Mouse (Mus musculus) frontal cortex, adult 2 months (tissue): ENCODE measurements around the gene Gan. TPM values are rescaled to one million over a fixed set of nuclear protein-coding genes. Genes with fewer than 3 reads are reported as not detected.

Source experiments
- DNase-seq, 2 experiments: peaks; one replicate each; pipeline ENCODE4 v3.0.0; 2022; ENCODE audit warnings: low spot score in 1 of 2; ENCODE audit errors: extremely low spot score in 1 of 2
- polyA plus RNA-seq: library from polyadenylated mRNA; depleted of rRNA; stranded (reverse); fragments of >200 nt; gene quantifications from 2 replicates; pipeline ENCODE4 v1.2.3, GENCODE M21; 2012

Gan gene
- polyA plus RNA-seq, 1 experiment = 8.6 TPM

DNA sequence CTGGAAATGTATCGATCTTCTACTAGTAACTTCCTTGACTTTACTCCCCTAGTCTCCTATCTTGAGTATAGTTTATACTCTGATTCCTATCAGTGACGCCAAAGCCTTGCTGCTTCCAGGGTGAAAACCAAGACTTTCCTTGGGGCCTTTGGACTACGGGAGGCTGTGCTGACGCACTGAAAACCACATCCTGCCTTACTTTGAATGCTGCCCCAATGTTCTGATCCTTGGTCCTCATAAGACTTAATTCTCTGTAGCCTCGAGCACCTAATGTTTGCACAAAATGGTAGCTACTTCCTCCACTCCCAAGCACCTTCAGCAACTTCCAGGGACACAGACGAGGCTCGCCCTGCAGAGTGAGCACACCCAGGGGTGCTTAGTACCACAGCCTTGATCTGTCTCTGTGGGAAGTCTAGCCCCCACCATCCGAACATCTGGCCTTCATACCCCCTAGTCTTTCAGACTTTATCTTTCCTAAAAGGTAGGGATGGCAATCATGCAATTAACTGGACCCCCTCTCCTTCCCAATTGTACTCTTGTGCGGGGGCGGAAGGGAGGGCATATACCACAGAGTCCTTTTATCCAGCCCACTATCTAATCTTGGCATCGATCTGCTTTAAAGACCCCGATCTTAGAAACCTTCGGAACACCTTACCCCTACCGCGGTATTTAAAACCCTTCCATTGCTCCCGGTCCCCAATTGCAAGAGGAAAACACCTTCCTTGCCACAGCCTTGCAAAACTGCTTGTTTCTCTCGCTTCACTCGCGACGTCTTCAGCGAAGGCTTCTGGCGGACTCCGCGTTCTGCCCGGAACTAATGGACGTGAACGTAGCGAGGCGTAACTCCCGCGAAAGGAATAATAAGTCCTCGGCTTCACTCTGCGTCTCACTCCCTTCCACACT is 818 bp upstream of the Gan start:
- no peak for DNase-seq

DNA sequence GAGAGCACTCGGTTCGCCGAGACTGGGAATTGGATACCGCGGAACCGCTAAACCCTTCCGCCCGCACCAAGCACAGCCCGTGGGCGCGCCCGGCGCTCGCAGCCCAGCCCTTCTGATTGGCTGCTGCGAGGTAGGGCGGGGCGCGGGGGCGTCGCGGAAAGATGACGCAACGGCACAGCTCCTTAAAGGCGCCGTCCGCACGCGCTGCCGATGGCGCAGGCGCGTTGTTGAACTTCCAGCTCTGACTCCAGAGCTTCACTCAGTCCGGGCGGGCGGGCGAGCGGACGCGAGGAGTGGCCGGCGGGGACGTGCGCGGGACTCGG is 205 bp upstream of the Gan start:
- DNase-seq = peak; percentile 93 to 98

DNA sequence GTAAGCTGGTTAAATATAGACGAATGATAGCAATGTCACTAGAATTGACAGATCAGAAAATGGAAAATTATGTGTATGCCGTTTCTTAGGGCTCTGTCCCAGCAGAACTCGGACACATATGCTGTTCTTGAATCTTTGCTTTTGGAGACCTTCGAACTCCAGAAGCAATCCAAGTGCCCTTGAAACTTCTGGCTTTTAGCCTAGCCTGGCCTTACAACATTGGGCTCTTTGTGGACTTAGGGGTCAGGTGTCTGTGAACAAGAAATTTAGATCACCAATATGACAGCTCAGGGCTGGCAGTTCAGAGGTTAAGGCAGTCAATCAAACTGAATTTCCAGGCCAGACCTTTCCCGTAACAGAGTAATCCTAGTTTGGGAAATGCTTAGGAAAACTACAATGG is 1.1 kb downstream of the Gan start:
- no peak for DNase-seq

DNA sequence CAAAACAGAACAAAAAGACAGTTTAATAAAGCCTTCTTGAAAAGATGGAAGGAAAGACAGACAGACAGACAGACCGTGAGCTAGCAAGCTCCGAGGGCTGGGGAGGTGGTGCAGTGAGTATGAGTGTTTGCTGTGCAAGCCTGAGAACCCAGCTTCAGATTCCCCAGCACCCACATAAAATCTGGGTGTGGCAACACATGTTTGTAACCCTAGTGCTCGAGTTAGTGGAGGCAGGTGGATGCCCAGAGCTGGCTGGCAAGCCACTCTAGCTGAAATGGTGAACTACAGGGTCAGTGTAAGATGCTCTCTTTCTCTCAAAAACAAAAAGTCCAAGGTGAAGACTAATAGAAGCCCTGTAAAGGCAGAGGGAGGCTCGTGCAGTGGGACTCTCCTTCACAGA is 7.0 kb downstream of the Gan start:
- DNase-seq = no peak

DNA sequence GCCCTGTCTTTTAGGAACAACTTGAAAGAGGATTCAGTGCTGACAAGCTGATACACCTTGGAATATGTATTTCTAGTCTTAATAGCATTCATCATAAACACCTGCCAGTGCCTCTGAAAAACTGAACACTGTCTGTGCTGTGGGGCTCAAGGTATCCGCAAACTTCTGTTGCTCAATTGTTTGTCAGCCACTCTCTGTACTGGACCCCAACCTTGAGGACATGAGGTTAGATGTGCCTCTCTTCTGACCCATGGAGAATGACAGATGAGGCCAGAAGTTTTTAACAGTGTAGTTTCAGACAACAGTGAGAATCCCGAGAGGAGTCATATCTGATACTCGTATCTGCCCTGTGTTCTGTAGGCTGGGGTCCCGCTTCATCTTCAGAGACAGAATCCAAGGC is 7.6 kb downstream of the Gan start:
- no peak for DNase-seq

DNA sequence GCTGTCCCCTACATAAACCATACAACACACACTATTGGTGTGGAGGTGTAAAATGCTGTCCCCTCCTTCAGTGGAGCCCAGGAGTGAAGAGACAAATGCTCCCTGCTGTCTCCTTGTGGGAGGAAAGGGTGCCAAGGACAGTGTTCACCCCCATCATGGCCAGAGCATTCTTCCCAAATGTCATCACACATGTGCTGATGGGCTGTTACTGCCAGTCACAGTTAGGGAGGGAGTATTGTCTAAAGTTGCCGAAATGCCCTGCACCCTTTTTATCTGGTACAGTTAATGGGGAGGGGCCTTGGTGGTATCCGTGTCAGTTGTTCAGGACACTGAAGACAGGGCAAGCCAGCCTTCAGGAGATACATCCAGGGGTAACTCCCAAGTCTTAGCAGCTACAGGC is 8.6 kb downstream of the Gan start:
- DNase-seq = no peak

DNA sequence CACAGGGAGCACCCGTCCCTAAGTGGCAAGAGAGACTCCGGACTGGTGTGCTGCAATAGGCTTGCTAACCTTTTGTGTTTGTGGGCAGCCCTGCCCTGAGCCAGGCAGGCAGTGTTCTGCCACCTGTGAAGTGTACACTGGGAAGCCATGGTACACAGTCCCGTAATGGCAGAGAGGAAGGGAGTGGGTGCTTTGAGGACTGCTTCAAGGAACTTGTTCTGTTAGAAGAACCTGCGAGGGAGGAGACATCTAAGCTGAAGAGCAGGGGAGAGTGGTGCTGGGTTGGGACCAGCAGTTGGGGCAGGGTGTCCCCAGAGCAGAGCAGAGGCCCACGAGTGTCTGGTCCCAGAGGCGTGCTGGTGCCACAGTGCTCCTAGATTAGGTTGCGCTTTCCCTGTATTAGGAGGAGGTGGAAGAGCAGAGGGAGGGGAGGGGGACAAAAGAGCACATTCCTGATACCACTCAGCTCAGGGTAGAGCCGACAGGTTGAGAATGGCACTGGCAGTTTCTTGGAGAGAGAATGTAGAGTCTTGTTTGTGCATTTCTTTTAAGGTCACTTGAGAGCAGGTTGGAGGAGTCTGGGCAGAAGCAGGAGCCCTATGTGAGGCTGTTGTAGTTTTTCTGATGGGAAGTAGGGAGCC is 9.4 kb downstream of the Gan start:
- DNase-seq = no peak

DNA sequence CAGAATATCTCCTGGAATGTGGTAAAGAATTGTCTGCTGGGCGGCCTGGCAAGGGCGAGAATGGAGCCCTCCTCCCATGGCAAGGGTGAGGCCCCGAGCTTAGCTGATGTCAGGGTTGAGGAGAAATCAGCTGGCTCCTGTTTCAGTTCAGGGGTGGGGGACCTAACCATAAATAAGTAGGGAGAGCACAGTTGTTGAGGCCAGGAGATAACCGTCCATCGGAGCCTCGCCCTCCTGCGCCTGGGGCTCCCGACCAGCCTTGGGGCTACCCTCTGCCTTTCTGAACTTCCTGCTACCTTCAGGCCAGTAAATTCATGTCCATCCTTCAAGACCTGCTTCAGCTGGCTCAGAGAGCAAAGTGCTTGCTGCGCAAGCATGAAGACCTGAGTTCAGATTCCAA is 10.4 kb downstream of the Gan start:
- no peak for DNase-seq

DNA sequence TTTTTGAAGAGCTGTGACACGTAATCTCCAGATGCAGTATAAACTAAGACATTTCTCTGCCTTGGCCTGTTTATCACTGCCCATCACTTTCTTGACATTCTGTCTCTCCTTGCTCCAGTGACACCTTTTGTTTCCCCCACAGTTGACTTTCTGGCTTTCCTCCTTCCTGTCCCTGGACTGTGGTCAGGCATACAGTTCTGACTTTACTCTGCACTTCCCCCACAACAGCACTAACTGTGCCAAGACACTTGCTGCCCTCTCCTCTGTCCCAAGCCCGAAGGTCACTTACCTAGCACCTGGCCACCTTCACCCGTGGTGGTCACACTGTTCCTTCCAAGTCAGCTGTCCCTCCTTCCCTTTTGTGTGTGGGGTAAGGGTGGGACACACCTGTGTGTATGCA is 13.9 kb downstream of the Gan start:
- no peak for DNase-seq

DNA sequence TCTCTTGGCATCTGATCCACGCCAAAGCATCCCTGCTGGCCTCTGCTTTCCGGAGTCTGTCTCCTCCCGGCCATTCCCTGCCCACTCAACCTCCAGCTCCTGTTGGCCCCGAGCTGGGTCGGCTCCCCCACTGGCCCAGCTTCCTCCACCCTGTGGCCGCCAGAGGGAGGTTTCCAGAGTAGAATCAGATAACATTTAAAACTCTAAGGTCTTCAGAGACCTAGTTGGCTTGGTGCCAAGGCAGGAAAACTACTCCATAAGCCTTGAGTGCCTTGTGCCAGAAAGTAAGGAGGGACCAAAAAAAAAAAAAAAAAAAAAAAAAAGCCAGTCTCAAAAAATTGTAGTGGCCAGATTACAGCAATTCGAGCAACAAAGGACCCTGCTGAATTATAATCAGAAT is 15.0 kb downstream of the Gan start:
- no peak for DNase-seq

DNA sequence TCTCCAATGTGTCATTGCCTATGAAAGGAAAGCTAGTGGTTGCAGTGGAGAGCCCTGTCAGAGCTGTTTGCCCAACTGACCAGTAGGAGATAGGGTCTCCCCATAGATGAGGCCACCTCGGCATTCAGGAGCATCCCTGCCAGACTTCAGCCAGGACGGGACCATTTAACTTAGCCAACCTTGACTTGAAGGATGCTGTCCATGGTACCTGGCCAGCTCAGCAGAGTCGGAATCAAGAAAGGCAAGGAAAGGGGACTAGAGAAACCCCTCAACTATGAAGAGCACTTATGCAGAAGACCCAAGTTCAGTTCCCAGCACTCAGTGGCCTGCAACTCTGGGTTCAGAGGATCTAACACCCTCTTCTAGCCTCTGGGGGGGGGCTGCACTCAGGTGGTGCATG is 15.8 kb downstream of the Gan start:
- no peak for DNase-seq

DNA sequence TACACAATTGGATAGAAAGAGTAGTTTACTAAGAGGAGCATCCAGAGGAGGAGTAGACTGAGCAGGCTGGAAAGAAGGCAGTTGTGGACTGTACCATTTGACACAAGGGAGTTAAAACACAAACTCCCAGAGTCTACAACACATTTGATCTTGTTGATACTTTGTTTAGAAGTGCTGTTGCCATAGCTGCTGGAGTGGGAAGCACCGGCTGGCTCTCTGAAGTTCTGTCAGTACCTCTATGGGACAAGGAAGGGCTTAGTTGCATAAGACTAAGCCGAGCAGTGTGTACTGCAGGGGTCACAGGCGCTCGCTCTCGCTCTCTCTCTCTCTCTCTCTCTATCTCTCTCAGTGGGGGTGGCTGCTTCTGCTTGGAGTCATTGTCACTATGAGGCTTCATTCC is 16.6 kb downstream of the Gan start:
- DNase-seq = no peak

DNA sequence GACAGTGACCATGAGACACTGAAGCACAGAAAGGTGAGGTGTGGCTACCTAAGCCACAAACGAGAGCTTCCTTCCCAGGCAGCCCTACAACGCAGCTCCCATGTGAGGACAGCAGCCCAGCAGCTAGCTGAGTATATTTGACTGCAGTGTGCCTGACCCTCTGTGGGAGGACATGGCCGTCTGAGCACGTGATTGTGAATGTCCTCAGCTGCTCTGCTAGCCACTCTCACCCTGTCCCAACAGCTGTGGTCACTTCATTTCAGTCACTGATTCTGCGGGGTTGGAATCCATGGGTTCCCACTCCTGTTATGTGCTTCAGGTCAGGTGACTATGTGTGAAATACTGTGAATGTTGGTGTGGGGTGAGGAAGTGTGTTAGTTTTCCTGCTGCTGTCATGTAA is 18.4 kb downstream of the Gan start:
- no peak for DNase-seq

DNA sequence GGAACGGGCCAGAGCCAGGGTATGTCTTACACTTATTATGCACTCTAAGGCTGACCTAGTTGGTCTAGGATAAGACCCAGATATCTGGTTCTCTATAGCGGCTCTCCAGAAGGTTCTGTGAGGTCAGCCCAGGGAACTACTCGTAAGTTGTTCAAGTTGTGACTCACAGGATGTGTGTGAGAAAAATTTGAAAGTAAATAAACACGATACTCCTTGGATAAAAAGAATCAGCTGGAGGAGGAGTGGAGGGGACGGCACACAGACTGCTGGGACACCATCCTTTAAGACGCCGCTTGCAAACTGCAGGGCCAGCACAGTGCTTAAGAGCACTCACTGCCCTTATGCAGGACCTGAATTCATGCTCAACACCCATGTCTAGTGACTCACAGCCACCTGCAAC is 19.3 kb downstream of the Gan start:
- DNase-seq = no peak

DNA sequence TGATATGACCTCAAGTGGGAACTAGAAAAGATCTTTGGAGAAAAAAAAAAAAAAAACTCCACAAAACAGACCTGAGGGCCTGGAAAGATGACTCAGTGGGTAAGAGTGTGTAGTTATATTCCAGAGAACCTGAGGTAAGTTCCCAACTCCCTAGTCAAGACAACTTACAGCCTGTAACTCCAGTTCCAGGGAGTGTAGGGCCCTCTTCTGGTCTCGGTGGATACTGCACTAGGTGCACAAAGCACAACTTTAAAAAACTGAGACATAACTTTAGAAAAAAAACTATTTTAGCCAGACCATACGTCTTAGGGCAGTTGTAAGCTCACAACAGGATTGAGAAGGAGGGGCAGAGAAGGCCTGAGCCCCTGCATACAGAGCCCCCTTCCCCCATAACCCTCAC is 20.1 kb downstream of the Gan start:
- DNase-seq = no peak

DNA sequence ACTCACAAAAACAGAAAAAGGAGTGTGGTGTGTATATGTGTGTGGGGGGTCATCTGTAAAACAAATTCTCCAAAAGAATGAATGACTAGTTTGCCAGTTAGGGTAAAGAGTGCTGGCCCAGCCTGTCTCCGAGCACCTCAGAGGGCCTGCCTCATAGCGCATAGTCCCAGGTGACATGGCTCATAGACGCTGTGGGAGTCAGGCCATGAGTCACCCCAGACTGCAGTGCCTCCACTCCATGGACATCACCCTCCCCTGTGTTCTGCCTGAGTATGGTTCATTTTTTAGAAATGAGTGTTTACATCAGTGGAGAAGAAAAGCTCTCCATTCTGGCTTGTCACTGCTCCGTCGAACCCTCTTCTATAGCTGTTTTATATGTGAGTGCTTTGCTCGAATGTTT is 20.7 kb downstream of the Gan start:
- DNase-seq = peak in 1 of 2 experiments; percentile 25

DNA sequence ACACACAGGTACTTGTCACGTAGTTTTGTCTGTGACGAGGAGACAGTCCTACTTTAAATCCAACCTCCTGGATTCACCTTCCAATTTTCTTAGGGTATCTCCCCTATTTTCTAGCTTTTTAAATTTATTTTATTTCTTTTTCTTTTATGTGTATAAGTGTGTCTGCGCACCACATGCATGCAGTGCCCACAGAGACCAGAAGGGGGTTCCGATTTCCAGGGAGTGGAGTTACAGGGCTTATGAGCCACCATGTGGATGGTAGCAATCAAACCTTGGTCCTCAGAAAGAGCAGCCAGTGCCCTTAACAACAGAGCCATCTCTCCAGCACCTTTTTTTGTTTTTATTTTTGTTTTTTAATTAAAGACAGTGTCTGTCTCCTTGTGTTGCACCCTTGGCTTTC is 24.8 kb downstream of the Gan start:
- DNase-seq = no peak

DNA sequence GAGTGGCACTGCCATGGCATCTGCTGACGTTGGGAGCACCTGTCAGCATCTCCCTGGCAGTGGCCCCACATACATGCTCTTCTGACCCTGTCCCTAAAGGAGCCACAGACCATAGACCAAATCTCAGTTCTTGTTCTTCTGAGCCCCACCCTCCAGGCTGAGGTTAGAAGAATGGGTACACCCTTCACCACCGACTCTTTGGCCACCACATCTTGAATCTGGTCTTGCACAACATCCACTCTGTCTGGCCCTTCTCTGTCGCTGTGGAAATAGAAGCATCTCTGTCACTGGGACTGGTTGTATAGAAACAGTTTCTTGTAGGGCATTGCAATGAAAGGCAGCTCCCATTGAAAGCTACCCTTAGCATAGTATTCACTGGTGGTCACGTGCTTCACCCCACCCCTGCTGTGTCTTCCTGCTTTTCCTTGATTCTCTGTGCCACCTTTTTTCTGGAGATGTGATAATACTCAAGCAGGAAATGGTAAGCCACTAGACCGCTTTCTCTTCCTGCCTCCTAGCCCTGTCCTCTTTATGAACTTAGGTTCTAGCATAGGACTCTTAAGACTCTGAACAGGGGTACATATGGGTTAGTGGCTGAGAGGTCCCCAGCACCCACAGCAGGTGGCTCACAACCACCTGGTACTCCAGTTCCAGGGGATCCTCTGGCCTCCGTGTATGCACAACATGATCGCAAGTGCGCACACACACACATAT is 25.9 kb downstream of the Gan start:
- DNase-seq = no peak

DNA sequence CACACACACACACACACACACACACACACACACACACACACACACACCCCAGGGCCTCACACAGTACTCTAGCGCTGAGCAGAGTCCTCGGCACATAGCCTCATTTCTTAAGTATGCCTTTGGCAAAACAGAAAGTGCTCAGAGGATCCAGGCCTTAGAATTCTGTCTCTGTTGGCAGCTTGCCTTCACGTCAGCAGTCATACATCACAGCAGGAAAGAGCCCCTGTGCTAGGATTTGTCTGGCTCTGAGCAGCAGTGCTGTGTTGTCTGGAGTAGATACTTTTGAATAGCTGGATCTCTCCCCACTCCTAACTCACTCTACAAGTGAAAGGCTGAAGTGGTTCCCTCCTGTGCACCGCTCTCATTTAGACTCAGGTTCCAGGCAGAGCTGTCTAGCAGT is 36.4 kb downstream of the Gan start:
- no peak for DNase-seq

DNA sequence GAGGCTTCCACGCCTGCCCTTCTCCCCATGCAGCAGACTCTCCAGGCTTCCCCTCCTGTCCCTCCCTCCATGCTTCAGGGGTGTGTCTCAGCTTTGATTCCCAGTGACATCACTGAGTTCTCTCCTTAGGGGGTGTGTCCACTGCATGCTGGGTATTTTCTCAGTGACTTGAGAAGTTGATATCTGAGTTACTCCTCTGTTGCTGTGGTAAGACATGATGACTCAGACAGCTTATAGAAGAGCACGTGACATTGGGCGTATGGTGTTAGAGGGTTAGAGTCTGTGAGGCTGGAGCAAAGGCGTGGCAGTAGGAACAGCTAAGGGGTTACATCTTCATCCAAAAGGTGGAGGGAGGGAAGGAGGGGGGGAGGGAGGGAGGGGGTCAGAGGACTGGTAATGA is 38.7 kb downstream of the Gan start:
- no peak for DNase-seq

DNA sequence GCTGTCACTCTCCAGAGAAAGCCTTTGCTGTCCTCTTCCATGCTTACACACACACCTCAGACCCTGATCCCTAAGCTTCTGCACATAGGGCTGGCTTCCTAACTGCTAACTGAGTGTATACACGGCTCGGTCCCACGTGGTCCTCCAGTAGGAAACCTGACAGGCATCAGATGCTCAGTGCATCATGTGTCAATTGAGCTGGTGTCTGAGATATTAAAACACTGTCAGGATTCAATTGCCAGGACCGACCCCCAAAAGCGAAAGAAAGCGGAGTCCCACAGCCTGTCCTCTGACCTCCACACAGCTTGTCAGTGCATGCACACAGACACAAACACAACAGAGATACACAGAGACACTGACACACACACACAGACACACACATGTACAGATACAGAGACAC is 39.6 kb downstream of the Gan start:
- no peak for DNase-seq
